Mouse (Mus musculus) hindbrain, embryonic 15.5 days (tissue): Measurements from ENCODE around the gene Arl13b. TPM values are rescaled to one million over a fixed set of nuclear protein-coding genes. Genes with fewer than 3 reads are reported as not detected.
A peak's percentile ranks its signal among the peaks of the same experiment; 100 is the strongest.

Source experiments
- ATAC-seq: fragments of 200-750 bp; cut with Nextera tagmentation; 2 replicates; pipeline ENCODE4 v1.8.0; 2017; ENCODE audit warnings: low read depth, moderate number of reproducible peaks, moderate TSS enrichment; ENCODE audit not compliant: low FRiP score
- H3K27ac ChIP-seq: fragments of 300-500 bp; sonication (generic); replicated peaks from 2 replicates; pipeline ENCODE4 v1.5.1; 2015; ENCODE audit warnings: mild to moderate bottlenecking, inconsistent platforms
- H3K27me3 ChIP-seq: fragments of 300-500 bp; sonication (generic); 2 replicates; pipeline ENCODE4 v1.6.1; 2015; ENCODE audit warnings: control low read depth, inconsistent platforms
- H3K36me3 ChIP-seq: fragments of 300-500 bp; sonication (generic); 2 replicates; pipeline ENCODE4 v1.6.1; 2015; ENCODE audit warnings: control low read depth, inconsistent platforms
- H3K4me1 ChIP-seq: fragments of 300-500 bp; sonication (generic); replicated peaks from 2 replicates; pipeline ENCODE4 v1.6.1; 2015; ENCODE audit warnings: control low read depth, inconsistent platforms
- H3K4me2 ChIP-seq: fragments of 300-500 bp; sonication (generic); 2 replicates; pipeline ENCODE4 v1.6.1; 2015; ENCODE audit warnings: moderate library complexity, mild to moderate bottlenecking, inconsistent platforms
- H3K4me3 ChIP-seq: fragments of 300-500 bp; sonication (generic); 2 replicates; pipeline ENCODE4 v1.5.1; 2015; ENCODE audit warnings: mild to moderate bottlenecking, inconsistent platforms
- H3K9ac ChIP-seq: fragments of 300-500 bp; sonication (generic); 2 replicates; pipeline ENCODE4 v1.6.1; 2015; ENCODE audit warnings: inconsistent platforms
- H3K9me3 ChIP-seq: fragments of 300-500 bp; sonication (generic); 2 replicates; pipeline ENCODE4 v1.6.1; 2016; ENCODE audit warnings: control low read depth, inconsistent platforms
- WGBS: fragments of 180-500 bp; shearing (Covaris S2); methylation state at CpG from one replicate; pipeline ENCODE4 v1.1.7; 2015; 5-methylcytosine and 5-hydroxymethylcytosine counted together
- polyA plus RNA-seq: library from polyadenylated mRNA; unstranded; fragments of >200 nt; fragmentation: Nextera tagmentation; extraction: Ambion mirVana; gene quantifications from 2 replicates; pipeline ENCODE4 v1.2.1, GENCODE M21; 2015

The Arl13b gene
- polyA plus RNA-seq, 1 experiment from 2014 or later, result 19.5 TPM

DNA sequence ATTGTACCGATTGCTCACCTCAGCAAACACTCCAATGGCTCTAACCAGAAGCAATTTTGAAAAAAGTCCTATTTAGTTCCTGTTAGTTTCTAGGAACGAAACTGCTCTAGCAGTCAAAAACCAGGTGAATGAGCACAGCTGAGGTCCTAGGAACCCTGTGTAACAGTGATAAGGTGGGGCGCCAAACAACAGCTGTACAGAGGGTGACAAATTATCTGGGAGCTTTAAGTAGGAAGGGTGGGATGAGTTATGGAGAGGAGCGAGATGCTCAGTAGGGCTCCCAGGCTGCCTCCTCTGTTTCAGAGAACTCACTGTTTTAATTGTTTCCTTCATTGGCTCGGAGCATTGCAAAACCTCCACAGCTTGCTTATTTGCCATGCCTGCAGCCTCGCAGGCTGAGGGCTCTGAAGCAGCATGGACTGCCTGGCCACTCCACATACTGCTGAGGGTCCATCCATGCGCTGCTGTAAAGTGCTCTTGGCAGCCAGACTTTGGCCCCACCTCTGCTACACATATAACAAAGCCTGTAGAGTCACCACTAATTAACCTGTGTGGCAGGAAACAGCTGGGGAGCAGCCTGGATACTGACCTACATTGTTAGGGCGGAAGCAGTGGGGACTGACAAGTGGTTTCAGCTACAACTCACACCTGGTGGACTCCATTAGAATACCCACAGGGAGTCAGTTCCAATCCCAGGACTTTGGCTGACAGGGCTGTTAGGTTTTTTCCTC, 39.4 kb downstream of the Arl13b start:
- Histone ChIP-seq H3K4me3 (no peak overlapping the region), H3K4me1 (peaks cover 7% of the 10 kb centered on the region; the same call in 1 of the 2 replicates), H3K36me3 (peaks cover 14% of the 10 kb centered on the region), H3K4me2 (no peak overlapping the region), H3K27ac (no peak overlapping the region), H3K9me3 (no peaks in the 10 kb centered on the region), H3K27me3 (no peaks in the 10 kb centered on the region), H3K9ac (no peak overlapping the region)
- ATAC-seq, result no peak
- WGBS, result 64% methylated on average over 8 of the region's 8 CpGs

DNA sequence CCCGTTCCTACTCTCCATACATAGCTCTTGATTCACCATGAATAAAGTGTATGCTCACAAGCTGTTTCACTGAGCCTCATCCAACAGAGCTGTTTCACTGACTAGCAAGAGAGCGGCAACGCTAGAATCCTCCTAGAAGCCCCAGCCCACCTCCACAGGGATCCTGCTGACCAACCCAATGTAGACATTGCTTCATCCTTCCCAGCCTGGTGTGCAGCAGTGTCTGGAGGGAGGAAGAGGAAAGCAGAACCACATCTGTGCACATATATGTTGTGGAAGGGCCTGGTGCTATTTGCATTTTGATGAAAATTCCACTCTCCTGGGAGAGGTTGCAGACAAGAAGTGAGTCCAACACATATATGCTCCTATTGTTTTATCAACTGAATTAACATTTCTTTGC, 42.2 kb downstream of the Arl13b start:
- no peak overlapping the region for H3K9ac ChIP-seq
- H3K9me3 ChIP-seq, result no peaks in the 10 kb centered on the region
- no peak overlapping the region for H3K4me2 ChIP-seq
- no peak overlapping the region for H3K4me3 ChIP-seq
- H3K27me3 ChIP-seq, result no peaks in the 10 kb centered on the region
- no peak for ATAC-seq
- no peak overlapping the region for H3K27ac ChIP-seq
- WGBS, result 95% methylated on average over 3 of the region's 3 CpGs
- peaks cover 7% of the 10 kb centered on the region; the same call in 1 of the 2 replicates for H3K4me1 ChIP-seq
- H3K36me3 ChIP-seq, result peaks cover 20% of the 10 kb centered on the region

DNA sequence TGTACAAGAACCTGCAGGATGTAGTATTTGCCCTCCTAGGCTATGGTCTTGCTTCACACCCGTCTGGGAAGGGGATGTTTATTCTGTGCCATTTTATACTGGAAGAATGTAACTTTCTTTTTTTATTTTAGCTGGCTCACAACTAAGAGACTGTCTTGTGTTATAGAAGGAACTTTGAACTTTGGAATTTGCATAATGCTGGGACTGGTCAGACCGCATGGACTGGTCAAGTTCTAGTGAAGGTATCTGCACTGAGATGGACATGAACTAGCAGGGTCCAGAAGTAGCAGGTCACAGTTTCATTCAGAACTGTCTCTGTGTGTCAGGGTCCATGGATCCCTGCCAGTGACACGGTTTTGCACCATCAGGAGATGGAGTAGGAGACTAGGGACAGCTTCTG, 47.0 kb downstream of the Arl13b start:
- Histone ChIP-seq H3K4me1 (no peaks in the 10 kb centered on the region), H3K36me3 (peaks cover 22% of the 10 kb centered on the region), H3K4me3 (no peak overlapping the region), H3K27ac (no peak overlapping the region), H3K4me2 (no peak overlapping the region), H3K9ac (no peak overlapping the region), H3K27me3 (no peaks in the 10 kb centered on the region), H3K9me3 (no peaks in the 10 kb centered on the region)
- ATAC-seq, result no peak
- WGBS, result 92% methylated on average over 3 of the region's 3 CpGs

DNA sequence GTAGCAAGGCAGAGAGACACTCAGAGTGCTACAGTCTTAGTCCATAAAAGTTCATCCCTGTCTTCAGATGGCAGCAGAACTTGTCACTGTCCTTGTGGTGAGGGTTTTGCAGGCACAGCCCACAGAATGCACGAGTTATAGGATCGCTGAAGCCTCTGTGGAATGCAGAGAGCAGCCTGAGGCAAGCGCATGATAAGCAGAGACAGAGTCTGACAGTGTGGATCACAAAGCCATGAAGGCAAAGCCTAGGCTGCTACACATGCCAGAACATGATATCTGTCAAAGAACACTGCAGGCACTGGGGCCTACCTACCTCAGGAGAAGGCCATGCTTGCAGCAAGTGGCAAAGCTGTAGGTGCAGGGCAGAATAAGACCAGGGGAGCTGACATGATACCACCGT, 47.4 kb downstream of the Arl13b start:
- no peak overlapping the region for H3K4me2 ChIP-seq
- no peak overlapping the region for H3K4me3 ChIP-seq
- ATAC-seq, result no peak
- no peaks in the 10 kb centered on the region for H3K9me3 ChIP-seq
- peaks cover 18% of the 10 kb centered on the region for H3K36me3 ChIP-seq
- no peak overlapping the region for H3K9ac ChIP-seq
- H3K27me3 ChIP-seq, result no peaks in the 10 kb centered on the region
- H3K4me1 ChIP-seq, result no peaks in the 10 kb centered on the region
- 96% methylated on average over 4 of the region's 4 CpGs for WGBS
- H3K27ac ChIP-seq, result no peak overlapping the region

DNA sequence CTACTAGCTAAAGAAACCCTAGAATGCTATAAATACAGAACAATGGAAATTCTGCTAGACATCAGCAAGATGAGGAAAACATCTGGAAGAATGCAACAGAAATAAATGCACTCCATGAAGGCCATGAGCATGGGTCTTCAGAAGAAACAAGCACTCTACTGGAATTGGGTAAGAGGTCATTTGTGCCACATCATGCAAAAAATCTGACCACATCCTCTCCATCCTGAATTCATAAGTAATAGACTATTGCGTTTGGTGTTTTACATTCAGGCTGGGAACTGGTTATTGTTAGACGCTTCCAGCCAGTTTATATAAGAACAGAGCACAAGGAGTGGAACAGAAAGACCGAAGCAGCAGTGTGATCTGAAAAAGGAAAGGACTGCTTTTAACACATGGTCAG, 48.0 kb downstream of the Arl13b start:
- no peak for ATAC-seq
- Histone ChIP-seq H3K9me3 (no peaks in the 10 kb centered on the region), H3K27ac (no peak overlapping the region), H3K4me2 (no peak overlapping the region), H3K4me3 (no peak overlapping the region), H3K27me3 (no peaks in the 10 kb centered on the region), H3K4me1 (no peaks in the 10 kb centered on the region), H3K36me3 (peaks cover 15% of the 10 kb centered on the region), H3K9ac (no peak overlapping the region)
- 97% methylated on average over 3 of the region's 3 CpGs for WGBS

DNA sequence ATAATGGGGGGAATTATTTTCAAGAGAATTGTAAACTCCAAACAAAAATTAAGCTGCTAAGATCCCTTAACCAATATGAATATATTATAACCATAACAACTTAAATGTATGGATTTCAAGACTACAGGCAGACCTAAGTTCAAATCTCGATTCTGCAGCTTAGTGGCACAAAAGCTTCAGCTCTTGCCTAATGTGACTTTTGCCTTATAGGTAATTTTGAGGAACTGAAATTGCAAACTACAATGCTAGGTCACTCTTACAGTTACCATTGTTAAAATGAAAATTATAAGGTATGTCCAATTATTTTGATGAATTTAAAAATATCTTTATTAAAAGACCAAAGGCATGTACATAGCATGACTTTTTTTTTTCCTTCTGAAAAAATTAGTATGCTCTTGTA, 50.2 kb downstream of the Arl13b start:
- WGBS, result 91% methylated on average over 1 of the region's 1 CpGs
- no peak overlapping the region for H3K9ac ChIP-seq
- no peaks in the 10 kb centered on the region for H3K27me3 ChIP-seq
- no peaks in the 10 kb centered on the region for H3K4me1 ChIP-seq
- no peak overlapping the region for H3K27ac ChIP-seq
- H3K4me2 ChIP-seq, result no peak overlapping the region
- no peak for ATAC-seq
- H3K36me3 ChIP-seq, result peaks cover 13% of the 10 kb centered on the region; the same call in 1 of the 2 replicates
- no peaks in the 10 kb centered on the region for H3K9me3 ChIP-seq
- H3K4me3 ChIP-seq, result no peak overlapping the region

DNA sequence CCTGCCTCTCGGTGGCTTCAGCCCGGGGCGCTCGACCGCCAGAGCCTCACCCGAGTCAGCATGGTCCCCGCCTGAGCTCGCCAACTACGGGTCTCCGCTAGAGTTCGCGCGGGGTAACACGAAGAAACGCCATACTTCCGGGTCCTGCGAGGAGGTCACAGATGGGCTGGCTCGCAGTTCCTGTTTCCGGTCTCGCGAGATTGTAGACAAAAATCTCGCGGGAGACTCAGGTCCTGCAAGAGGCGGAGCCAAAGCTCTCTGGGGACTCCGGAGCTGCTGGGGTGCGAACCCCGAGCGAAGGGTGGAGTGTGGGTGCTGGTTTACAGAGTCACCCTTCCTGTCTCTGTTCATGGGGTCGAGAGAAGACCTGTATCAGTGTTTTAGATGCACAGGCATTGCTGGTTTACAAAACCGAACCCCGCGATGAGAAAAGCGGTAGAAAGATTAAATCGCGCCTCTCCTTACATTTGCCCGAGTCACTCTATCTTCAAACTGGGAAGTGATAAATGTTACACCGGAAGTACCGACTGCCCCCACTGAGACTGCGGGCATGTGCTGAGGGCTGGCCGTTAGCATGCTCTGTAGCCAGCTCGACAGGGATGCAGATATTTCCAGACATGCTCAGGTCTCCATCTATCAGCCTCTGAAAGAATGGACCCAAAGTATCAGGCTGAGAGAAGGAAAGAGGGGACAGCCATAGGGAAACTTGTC, 60.1 kb downstream of the Arl13b start, which contains the start of gene Nsun3:
Gene Nsun3 (minus strand): TSS at position 198 of the 711 bp plus-strand sequence.
- peak within 1 kb of the TSS; percentile 78 for H3K4me3 ChIP-seq
- H3K36me3 ChIP-seq, result no peaks in the 10 kb centered on the region
- H3K27ac ChIP-seq, result peak within 1 kb of the TSS; percentile 91
- H3K4me2 ChIP-seq, result peak within 1 kb of the TSS; percentile 82
- peak within 1 kb of the TSS; percentile 75 for H3K9ac ChIP-seq
- H3K27me3 ChIP-seq, result no peaks in the 10 kb centered on the region
- peak; percentile 99 for ATAC-seq
- peaks cover 30% of the 10 kb centered on the region for H3K4me1 ChIP-seq
- H3K9me3 ChIP-seq, result no peaks in the 10 kb centered on the region
- 1% methylated on average over 41 of the region's 41 CpGs for WGBS

DNA sequence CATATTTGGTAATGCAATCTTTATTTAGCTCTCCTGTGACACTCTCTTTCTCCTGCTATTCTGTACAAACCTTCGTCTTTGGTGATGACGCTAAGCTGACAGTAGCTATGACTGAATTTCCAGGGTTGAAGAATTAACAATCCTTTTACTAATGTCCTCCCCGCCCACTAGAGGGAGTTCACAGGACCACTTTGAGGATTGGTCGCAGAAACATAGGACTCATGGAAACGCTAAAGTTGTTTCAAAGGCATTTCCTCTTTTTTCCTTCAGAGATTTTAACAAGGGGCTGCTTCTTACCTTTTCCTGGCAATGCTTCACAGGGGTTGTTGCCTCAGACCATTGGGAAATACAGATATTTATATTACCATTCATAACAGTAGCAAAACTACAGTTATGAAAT, 64.6 kb downstream of the Arl13b start:
- Histone ChIP-seq H3K4me1 (peaks cover 26% of the 10 kb centered on the region), H3K4me3 (no peak overlapping the region), H3K27ac (no peak overlapping the region), H3K4me2 (no peak overlapping the region), H3K9ac (no peak overlapping the region), H3K27me3 (no peaks in the 10 kb centered on the region), H3K9me3 (no peaks in the 10 kb centered on the region), H3K36me3 (no peaks in the 10 kb centered on the region)
- 63% methylated on average over 5 of the region's 5 CpGs for WGBS
- ATAC-seq, result no peak

DNA sequence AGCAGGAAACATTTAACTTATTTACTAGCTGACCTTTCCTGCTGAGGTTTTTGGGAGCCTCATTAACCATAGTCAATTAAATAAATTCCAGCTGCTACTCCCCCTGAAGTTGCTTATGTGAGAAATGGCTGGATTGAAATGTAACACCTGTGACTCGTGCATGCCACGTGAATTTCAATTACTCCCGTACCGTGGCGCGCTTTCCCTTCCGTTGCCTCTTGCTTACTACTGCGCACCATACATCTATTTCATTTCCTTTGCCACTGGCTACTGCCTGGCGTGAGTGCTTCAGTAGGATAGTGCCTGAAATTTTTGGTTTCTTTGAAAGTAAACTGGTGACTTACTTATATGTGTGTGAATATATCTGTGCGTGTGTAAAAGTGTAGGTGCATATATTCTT, 68.6 kb downstream of the Arl13b start:
- no peaks in the 10 kb centered on the region for H3K4me1 ChIP-seq
- no peaks in the 10 kb centered on the region for H3K9me3 ChIP-seq
- no peaks in the 10 kb centered on the region for H3K36me3 ChIP-seq
- H3K9ac ChIP-seq, result no peak overlapping the region
- H3K27ac ChIP-seq, result no peak overlapping the region
- no peaks in the 10 kb centered on the region for H3K27me3 ChIP-seq
- no peak for ATAC-seq
- no peak overlapping the region for H3K4me3 ChIP-seq
- WGBS, result 63% methylated on average over 10 of the region's 10 CpGs
- H3K4me2 ChIP-seq, result no peak overlapping the region

DNA sequence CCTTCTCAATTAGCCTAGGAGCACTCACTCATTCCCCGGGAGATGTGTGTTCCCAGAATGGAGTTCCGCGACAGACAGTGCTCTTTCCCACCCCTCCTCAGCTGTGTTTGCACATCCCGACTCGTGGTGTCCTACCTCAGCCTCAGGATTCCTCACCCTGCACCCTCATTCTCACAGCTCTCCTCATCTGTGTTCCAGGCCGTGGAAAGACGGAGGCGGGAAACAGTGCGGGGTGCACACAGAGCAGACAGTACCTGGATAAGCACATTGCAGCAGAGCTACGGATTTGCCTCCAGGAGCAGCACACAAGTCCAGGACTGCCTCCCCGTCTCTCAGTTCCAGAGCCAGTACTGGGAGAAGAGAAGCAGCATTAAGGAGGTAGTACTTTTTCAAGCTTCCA, 70.8 kb downstream of the Arl13b start:
- Histone ChIP-seq H3K27ac (no peak overlapping the region), H3K9me3 (no peaks in the 10 kb centered on the region), H3K9ac (no peak overlapping the region), H3K4me2 (no peak overlapping the region), H3K27me3 (no peaks in the 10 kb centered on the region), H3K4me1 (no peaks in the 10 kb centered on the region), H3K4me3 (no peak overlapping the region), H3K36me3 (no peaks in the 10 kb centered on the region)
- no peak for ATAC-seq
- 84% methylated on average over 11 of the region's 11 CpGs for WGBS

DNA sequence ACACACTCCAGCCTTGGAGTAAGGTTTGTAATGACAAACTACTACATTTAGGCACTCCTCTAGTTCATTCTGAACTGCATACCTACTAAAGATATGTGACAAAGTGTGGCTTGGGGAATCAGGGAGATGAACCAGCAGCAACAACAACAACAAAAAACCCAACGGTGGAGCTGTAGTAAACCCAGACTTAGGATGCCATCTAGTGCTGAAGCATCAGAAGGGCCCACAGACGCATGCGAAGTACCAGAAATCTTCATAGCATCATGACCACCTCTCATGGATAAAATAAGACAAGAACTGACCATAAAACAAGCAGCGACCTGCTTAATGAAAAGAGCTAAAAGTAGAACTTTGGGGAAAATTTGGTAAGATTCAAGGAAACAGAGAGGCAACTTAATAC, 73.4 kb downstream of the Arl13b start:
- Histone ChIP-seq H3K4me1 (no peaks in the 10 kb centered on the region), H3K9me3 (no peaks in the 10 kb centered on the region), H3K4me2 (no peak overlapping the region), H3K27ac (no peak overlapping the region), H3K4me3 (no peak overlapping the region), H3K36me3 (0 out of 2 replicates have a peak, but pooled peaks cover 6% of the 10 kb centered on the region), H3K9ac (no peak overlapping the region), H3K27me3 (no peaks in the 10 kb centered on the region)
- 82% methylated on average over 4 of the region's 4 CpGs for WGBS
- no peak for ATAC-seq

DNA sequence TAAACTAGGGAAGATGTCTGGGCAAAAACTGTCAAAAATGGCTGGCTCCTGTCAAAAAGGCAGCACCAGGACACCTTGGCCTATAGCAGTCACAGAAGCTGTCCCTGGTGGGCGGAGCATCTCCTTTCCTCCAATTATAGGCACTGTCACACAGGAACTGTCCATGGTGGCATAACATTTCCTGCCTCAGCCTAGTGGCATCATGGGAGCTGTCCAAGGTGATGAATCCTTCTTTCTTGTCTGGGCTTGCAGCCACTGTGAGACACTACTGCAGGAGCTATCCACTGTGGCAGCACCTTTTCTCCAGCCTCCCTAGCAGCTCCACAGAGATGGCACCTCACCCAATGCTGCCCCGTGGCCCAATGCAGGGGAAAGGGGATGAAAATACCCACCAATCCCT, 88.5 kb downstream of the Arl13b start:
- 97% methylated on average over 2 of the region's 2 CpGs for WGBS
- H3K4me2 ChIP-seq, result no peak overlapping the region
- ATAC-seq, result no peak
- no peaks in the 10 kb centered on the region for H3K27me3 ChIP-seq
- H3K4me1 ChIP-seq, result no peaks in the 10 kb centered on the region
- no peaks in the 10 kb centered on the region for H3K36me3 ChIP-seq
- no peak overlapping the region for H3K27ac ChIP-seq
- H3K9ac ChIP-seq, result no peak overlapping the region
- H3K9me3 ChIP-seq, result no peaks in the 10 kb centered on the region
- H3K4me3 ChIP-seq, result no peak overlapping the region
